Mouse (Mus musculus) retina, postnatal 7 days (tissue): ENCODE measurements around the gene Fam181b.
A peak's percentile ranks its signal among the peaks of the same experiment; 100 is the strongest.

Experiments used
- DNase-seq: peaks from one replicate; pipeline ENCODE4 v3.0.0-alpha.2; 2012; ENCODE audit warnings: low read depth, low spot score

Fam181b gene

GRCm38 (mm10) chr7:93079785-93080730 is at the start of gene Fam181b:
Gene Fam181b, plus strand, starts transcription at chr7:93079865.
- DNase-seq, result peak; percentile 48

- DNase-seq, result no peak
Measured at GRCm38 (mm10) chr7:93037763-93038471, 41.7 kb upstream of the Fam181b start.

GRCm38 (mm10) chr7:93038472-93038828 is 41.2 kb upstream of the Fam181b start:
- no peak for DNase-seq

- DNase-seq, result no peak
Measured at GRCm38 (mm10) chr7:93039542-93039941, 40.1 kb upstream of the Fam181b start.

- DNase-seq, result no peak
Measured at GRCm38 (mm10) chr7:93044359-93044758, 35.3 kb upstream of the Fam181b start.

GRCm38 (mm10) chr7:93044788-93045187 is 34.9 kb upstream of the Fam181b start:
- no peak for DNase-seq

GRCm38 (mm10) chr7:93060831-93061230 is 18.8 kb upstream of the Fam181b start:
- no peak for DNase-seq

GRCm38 (mm10) chr7:93061747-93062146 is 17.9 kb upstream of the Fam181b start:
- DNase-seq, result no peak

GRCm38 (mm10) chr7:93062189-93062588 is 17.5 kb upstream of the Fam181b start:
- no peak for DNase-seq

- DNase-seq, result no peak
Measured at GRCm38 (mm10) chr7:93067464-93068015, 12.1 kb upstream of the Fam181b start.

- DNase-seq, result no peak
Measured at GRCm38 (mm10) chr7:93076435-93076960, 3.2 kb upstream of the Fam181b start.

- no peak for DNase-seq
Measured at GRCm38 (mm10) chr7:93079420-93079784, 263 bp upstream of the Fam181b start.

GRCm38 (mm10) chr7:93080731-93081430 is 1.2 kb downstream of the Fam181b start:
- no peak for DNase-seq

- no peak for DNase-seq
Measured at GRCm38 (mm10) chr7:93093371-93094058, 13.8 kb downstream of the Fam181b start.

GRCm38 (mm10) chr7:93095511-93095910 is 15.8 kb downstream of the Fam181b start:
- peak; percentile 43 for DNase-seq

- DNase-seq, result no peak
Measured at GRCm38 (mm10) chr7:93104776-93105340, 25.2 kb downstream of the Fam181b start.

- no peak for DNase-seq
Measured at GRCm38 (mm10) chr7:93110370-93110965, 30.8 kb downstream of the Fam181b start.

GRCm38 (mm10) chr7:93111056-93111455 is 31.4 kb downstream of the Fam181b start:
- no peak for DNase-seq

- DNase-seq, result no peak
Measured at GRCm38 (mm10) chr7:93117561-93117960, 37.9 kb downstream of the Fam181b start.

GRCm38 (mm10) chr7:93123936-93124335 is 44.3 kb downstream of the Fam181b start:
- no peak for DNase-seq
